Mouse (Mus musculus): Measurements from ENCODE around the gene Fbxw7.

Fbxw7 gene

DNA sequence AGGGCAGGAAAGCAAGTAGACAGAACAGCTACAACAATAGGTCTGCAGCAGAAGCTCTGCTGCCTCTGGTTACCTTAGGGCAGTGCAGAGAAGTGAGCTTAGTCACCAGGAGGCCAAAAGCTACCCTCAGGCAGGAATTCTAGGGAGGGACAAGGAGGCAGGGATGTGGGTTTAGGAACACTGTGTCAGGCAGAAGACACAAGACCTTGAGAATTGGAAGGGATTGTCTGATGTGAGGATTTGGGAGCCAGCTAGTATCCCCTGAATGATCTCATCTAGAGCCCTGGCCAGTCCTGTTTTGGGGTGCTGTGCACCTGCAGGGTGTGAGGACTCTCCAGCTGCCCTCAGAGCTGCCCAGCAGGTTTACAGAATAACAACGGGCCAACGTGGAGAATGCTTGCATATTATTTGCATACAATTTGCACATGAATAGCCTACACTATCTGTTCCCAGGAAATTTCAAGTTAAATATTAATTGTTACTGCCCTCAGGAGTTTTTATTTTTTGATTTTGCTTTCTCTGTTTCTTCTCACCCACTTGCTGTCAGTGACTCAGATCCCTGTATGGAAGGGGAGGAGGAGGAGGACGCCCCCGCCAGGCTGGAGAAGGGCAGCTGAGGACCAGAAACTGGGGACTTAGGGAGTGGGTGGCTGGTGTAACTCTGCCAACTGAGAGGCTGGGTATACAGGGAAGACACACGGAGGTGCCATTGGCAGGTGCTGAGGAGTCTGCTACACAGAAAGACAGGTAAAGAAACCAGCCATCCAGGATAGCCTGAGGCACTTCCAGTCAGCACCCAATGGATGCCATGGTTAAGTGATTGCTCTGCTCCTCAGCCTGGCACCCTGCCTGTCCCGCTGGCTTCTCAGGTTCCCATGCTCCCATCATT, 210.0 kb downstream of the Fbxw7 start:
- in situ Hi-C loops (cut with MboI, MseI) = no loop called here
